In the genomic region with DNA sequence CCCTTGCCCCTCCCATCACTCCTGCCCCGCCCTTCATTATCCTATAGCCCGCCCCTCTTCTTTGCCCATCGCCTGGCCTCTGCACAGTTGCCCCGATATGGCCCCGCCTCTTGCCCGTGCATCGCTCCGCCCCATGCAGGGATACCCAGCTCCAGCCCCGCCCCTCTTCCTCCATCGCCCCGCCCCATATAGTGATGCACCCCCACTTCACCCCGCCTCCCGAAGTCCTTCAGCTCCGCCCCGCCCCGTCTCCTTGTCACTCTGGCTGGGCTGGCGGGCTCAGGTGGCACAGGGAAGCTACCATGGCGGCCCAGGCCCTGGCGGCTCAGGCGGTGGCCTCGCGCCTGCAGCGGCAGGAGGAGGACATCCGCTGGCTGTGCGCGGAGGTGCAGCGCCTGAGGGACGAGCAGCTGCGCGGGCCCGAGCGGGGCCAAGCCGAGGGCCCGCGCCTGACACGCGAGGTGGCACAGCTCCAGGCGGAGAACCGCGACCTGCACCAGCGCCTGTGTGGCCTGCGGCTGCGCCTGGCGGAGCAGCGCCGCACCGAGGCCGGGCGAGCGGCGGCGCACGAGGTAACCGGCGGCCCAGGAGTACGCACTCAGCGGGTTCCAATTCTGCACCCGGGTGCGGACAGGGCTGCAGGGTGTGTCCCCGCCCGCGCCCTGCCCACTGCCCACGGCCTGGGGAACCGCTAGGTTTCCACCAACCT, we compare ENCODE assay signal across 7 mouse cellular contexts. TPM values are rescaled to one million over a fixed set of nuclear protein-coding genes. Genes with fewer than 3 reads are reported as not detected.
DNase-seq lines count a peak whose midpoint lies in the region; ATAC-seq lines count a peak whose summit lies in the region.

A gene (plus strand): TSS at position 256 of the 709 bp plus-strand sequence.

- no peaks in the 10 kb centered on the region for H3K27me3 ChIP-seq in intestine, embryonic 15.5 days (replicated peaks)
- H3K27me3 ChIP-seq in midbrain, embryonic 10.5 days (ENCODE audit: low read depth, poor library complexity, severe bottlenecking) = peaks cover 28% of the 10 kb centered on the region

- 0 out of 2 replicates have a peak, but pooled peaks cover 3% of the 10 kb centered on the region for H3K4me1 ChIP-seq in intestine, embryonic 15.5 days (replicated peaks)
- peaks cover 17% of the 10 kb centered on the region for H3K4me1 ChIP-seq in midbrain, embryonic 10.5 days

- no peaks in the 10 kb centered on the region for H3K9me3 ChIP-seq in intestine, embryonic 15.5 days
- H3K9me3 ChIP-seq in midbrain, embryonic 10.5 days (replicated peaks) = peaks cover 10% of the 10 kb centered on the region

- H3K4me2 ChIP-seq in intestine, embryonic 15.5 days (replicated peaks) = peak within 1 kb of the TSS; percentile 89

- H3K36me3 ChIP-seq in intestine, embryonic 15.5 days = peaks cover 7% of the 10 kb centered on the region; the same call in 1 of the 2 replicates
- H3K36me3 ChIP-seq in midbrain, embryonic 10.5 days = peaks cover 25% of the 10 kb centered on the region

- intact Hi-C loops in gastrocnemius, postnatal 36 days (cut with DNase I) = loop anchor here (5.0 kb wide), 2 partner anchors 43 to 327 kb away; no protein-coding TSS in a partner anchor
- intact Hi-C loops in left cerebral cortex, postnatal 25 days (cut with DNase I) = loop anchor here (5.0 kb wide), 2 partner anchors 117 to 327 kb away; a partner anchor contains a TSS

- peak; percentile 98 for ATAC-seq in intestine, embryonic 15.5 days

- under 1% methylated on average over 64 of the region's 64 CpGs for WGBS in intestine, embryonic 15.5 days
- under 1% methylated on average over 64 of the region's 64 CpGs for WGBS in midbrain, embryonic 10.5 days

- peak within 1 kb of the TSS; percentile 70 for H3K4me3 ChIP-seq in intestine, embryonic 15.5 days (replicated peaks)
- peak within 1 kb of the TSS; percentile 67 for H3K4me3 ChIP-seq in midbrain, embryonic 10.5 days

- DNase-seq in adrenal gland, adult 2 months = peak; percentile 99
- DNase-seq in embryo, embryonic 11.5 days (ENCODE audit: low read depth, low spot score) = peak; percentile 86
- peak; percentile 85 to 93 for DNase-seq in gastrocnemius, postnatal 36 days
- peak; percentile 92 to 98 for DNase-seq in left cerebral cortex, postnatal 25 days (ENCODE audit: low spot score in 2 of 2)
- peak; percentile 98 for DNase-seq in midbrain, embryonic 10.5 days (ENCODE audit: low spot score)
- peak; percentile 92 for DNase-seq in right cerebral cortex, postnatal 4 days

- peak within 1 kb of the TSS; percentile 82 for H3K27ac ChIP-seq in intestine, embryonic 15.5 days
- H3K27ac ChIP-seq in midbrain, embryonic 10.5 days (replicated peaks) = peak within 1 kb of the TSS; percentile 90

- H3K9ac ChIP-seq in intestine, embryonic 15.5 days = peak within 1 kb of the TSS; percentile 74

RNA-seq across cellular contexts. Expression of the gene that starts here (rescaled TPM):
- 10 to 100 TPM; 17.2 to 24.4 TPM for total RNA-seq in adrenal gland, adult 2 months (2021)
- 7.9 and 8.0 TPM in 2 replicates for polyA plus RNA-seq in adrenal gland, adult 2 months (2012; rRNA removed)
- 10 to 100 TPM; 60.1 to 61.5 TPM for total RNA-seq in gastrocnemius, postnatal 36 days (2021)
- polyA plus RNA-seq in intestine, embryonic 15.5 days (2015; fragmentation: Nextera tagmentation; extraction: Ambion mirVana) = 7.6 and 8.0 TPM in 2 replicates
- total RNA-seq in left cerebral cortex, postnatal 25 days (2021) = 10 to 100 TPM; 43.4 to 46.0 TPM
- 8.0 and 8.3 TPM in 2 replicates for polyA plus RNA-seq in midbrain, embryonic 10.5 days (2016; fragmentation: Nextera tagmentation; extraction: Ambion mirVana)

Comparison
In these comparisons a context has a peak if more than half of its experiments do, and no peak if none do; other contexts are left out.
1. Peak in every context shown above with its lines: DNase-seq, ATAC-seq, H3K4me3 ChIP-seq and H3K27ac ChIP-seq.